Mouse (Mus musculus) heart, postnatal 14 days (tissue): Measurements from ENCODE around the gene Fam83e. TPM values are rescaled to one million over a fixed set of nuclear protein-coding genes. Genes with fewer than 3 reads are reported as not detected.

ENCODE experiments used
- DNase-seq, 2 experiments: peaks; one replicate each; pipeline ENCODE4 v3.0.0; 2021 to 2022
- intact Hi-C: fragments of 180-260 bp; cut with DNase I; formaldehyde crosslinking; loops from one replicate; pipeline ENCODE4 v1.15.1; 2025
- total RNA-seq, 2 experiments: library from RNA; stranded (reverse); gene quantifications; 2 replicates each; pipeline ENCODE4 v1.2.3; 2021

Fam83e gene
- total RNA-seq, 2 experiments from 2014 or later: 0.17 to 0.24 TPM

DNA sequence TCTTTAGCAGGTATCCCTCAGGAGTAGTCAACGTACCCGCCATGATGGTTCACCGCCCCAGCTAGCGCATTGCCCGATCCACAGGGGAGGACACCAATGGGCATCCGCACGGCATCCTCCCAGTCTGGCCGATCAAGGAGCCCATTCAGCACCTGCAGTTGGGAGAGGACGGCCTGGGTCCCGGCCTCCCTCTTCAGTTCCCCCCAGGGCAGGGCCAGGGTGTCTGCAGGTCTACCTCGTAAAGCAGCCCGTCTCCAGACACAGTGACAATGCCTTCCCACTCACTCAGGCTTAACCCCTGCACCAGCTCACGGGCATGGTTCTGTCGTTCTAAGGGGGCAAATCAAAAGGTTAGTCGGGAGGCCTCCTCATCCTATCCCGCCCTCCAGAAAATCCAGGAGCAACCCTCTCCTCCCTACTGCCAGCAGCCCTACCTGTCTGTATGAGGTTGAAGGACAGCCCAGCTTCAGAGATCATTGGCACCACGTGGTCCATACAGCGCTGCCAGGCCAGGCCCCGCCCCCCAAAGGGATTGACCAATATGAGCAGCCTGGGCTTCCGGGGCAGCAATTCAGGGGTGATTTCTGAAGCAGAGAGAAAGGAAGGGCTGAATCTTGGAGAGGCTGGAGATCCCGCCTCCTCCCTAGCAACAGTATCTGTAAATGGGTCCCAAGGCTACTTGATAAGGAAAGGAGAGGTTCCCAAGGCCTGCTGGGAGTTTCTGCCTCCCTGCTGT is 8.8 kb upstream of the Fam83e start:
- DNase-seq: no peak
- intact Hi-C loops: no loop called here

DNA sequence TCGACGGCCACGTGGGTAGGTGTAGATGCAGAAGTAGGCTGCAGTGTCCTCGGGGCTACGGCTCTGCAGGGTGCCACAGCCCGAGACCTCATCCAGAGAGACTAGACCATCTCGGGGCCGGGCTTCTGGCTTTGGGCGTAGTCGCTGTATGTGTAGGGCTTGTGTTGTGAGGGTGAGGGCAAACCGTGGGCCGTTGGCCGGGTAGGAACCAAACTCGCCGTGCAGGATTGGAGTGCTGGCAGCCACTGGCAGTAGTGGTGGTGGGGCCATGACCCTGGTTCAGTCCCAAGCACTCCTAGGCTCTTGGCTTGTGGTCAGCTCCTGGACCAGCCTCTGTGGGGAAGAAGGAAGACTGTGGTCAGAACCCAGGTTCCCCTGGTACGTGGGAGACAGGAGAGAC is 7.6 kb upstream of the Fam83e start:
- DNase-seq: no peak
- intact Hi-C loops: no loop called here

DNA sequence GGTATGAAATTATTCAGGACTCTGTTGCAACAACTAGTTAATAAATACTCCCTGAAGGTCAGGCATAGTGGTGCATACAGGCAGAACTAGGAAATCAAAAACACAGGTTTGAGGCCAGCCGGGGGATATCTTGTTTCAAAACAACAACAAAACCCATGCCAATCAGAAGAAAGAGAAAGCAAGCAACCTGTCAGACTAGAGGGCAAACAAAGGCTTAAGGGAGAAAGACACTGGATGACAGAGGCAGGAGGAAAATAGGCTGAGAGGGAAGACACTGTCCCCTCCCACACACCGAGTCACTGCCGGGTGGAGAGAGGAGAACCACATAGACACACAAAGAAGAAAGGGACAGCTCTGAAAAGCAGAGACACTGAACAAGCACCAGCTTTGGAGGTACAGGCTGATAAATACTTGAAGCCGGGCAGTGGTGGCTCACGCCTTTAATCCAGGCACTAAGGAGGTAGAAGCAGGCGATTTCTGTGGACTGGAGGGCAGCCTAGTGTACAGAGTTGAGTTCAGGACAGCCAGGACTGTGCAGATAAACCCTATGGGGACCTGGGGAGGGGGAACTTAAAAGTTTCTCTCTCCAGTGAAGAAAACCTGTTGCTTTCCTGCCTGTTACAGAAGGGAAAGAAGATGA is 7.0 kb upstream of the Fam83e start:
- intact Hi-C loops: no loop called here
- DNase-seq: no peak

DNA sequence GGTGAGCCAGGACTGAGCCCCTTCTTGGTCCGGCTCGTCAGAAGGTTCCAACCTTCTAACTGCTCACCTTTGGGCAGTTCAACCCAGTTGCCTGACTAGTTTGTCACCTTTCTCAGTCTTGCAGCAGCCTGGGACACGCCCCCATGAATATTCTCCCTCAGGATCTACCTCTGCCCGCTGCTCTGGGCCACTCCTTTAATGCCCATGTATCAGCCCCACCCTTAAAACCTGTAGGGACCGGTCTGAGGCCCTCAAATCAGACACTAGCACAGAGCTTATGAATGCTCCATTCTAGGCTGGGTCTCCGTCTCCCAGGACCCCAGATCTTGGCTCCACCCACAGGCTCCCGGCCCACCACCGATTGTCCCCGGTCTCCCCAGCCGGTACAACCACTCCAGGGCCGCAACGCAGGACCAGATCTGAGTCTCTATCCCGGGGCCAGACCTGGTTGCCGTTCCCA is 6.4 kb upstream of the Fam83e start:
- intact Hi-C loops: no loop called here

DNA sequence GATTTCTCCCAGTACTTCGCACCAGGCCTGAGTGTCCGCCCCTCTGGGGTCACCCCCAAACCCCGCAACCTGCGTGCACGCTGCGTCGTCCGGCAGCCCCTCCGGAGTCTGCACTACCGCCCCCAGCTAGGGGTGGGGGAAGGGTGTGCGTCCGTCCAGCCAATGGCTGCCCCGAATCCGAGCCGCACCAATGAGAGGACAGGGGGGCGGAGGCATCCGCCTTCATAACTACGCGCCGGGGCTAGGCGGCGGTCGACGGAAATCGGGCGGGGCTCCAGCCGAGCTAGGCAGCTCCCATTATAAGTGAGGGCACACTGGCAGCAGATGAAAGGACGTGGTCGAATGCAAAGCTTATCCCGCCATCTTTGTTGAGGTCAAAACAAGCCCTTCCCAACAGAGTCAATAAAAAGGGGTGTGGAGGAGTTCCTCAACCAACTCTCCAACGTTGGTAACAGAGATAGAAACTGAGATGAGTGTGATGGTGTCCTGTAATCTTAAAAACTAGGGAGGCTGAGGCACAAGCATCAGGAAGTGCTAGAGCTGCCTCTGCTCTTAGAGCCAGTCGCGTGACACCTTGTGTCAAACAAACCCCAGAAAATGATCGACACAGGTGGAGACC is 5.8 kb upstream of the Fam83e start, which contains the start of gene Rpl18:
Rpl18 (plus strand) TSS at position 368 of the 619 bp plus-strand sequence.
- peak; percentile 98 for DNase-seq
- intact Hi-C loops: no loop called here

More for the DNA sequence above, 6.4 kb upstream of the Fam83e start:
- no peak for DNase-seq

DNA sequence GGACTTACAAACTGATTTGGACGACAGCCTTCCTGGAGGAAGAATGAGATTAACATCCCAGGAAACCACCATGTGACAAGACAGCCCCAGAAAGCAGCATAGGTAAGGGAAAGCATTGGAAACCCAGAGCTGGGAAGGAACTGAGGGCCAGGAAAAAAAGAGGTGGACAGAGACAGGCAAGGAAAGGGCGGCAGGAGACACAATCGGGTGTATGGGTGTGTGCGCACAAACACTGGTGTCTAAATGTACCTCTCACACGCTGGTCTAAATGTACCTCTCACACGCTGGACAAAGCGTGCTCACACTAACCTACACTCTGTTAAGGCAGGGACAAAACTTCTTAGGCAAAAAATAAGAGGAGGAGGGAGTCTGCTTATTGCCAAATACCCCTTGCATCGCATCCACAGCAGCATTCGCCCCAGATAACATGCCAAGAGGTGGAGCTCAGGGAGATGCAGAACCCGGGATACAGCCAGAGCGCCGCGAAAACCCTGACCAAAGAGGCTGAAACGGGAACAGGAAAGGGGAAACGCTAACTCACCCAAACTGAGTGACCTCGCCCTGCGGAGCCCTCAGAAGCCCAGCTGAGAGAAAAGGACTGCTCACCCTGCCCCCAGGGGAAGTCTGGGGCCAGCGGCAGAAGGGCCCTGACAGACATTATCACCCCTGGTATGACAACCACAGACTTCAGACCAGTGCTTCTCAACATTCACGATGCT is 5.1 kb upstream of the Fam83e start:
- intact Hi-C loops: no loop called here

DNA sequence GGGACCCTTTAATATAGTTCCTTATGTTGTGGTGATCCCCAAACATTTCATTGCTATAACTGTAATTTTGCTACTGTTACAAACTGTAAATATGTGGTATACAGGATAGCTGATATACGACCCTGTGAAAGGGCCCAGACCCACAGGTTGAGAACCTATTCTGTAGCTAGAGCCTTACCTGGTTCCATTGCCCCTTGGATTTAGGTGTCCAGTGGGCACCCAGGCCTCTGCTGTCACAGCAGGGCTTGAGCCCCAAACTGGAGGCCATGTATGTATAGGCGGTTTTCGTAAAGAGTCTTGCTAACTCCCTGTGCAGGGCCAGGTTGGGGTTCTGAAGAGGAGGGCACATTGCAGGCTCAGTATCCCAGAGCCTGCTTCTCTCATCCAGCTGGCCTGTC is 4.6 kb upstream of the Fam83e start:
- no peak for DNase-seq
- intact Hi-C loops: no loop called here

More for the DNA sequence above, 5.1 kb upstream of the Fam83e start:
- no peak for DNase-seq

DNA sequence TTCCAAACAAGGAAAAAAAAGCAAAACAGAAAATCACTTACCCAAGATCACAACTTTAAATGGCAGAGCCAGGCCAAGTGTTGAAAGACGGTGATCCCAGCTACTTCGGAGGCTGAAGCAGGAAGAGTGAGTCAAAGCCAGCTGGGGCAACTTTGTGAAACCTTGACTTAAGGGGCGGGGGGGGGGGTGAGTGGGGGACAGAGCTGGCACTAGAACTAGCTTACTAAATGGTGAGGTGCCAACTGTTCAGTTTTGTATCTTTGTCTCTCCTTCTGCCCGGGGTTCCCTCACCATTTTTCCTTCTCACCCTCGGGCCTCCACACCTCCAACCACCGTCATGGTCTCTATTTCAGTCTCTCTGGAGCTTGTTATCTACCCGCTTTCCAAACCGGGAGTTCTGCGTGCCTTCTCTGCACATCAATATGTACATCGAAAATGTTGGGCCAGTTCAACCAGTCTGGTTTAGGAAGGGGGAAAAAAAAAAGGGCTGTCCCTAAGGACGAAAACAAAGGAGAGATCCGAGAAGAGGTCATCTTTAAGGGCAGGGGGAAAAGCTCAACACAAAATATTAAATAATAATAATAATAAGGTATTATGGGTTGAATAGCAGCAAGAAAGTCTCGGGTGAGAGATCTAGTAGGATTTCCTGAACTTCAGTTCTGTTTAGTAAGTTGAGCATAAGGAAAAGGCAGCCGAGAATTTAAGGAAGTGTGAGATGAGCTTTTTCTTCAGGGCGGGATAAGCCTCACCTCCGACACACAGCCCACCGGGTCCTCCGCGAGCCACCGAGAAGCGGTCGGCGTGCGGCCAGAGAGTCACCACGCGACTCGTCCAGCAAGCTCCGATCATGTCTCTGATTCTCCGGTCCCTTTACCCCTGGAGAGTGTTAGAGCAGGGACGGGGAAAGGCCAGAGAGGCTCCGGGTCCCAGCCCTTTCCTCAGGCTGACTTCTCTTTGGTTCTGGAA is 3.8 kb upstream of the Fam83e start:
- DNase-seq: no peak
- intact Hi-C loops: no loop called here

DNA sequence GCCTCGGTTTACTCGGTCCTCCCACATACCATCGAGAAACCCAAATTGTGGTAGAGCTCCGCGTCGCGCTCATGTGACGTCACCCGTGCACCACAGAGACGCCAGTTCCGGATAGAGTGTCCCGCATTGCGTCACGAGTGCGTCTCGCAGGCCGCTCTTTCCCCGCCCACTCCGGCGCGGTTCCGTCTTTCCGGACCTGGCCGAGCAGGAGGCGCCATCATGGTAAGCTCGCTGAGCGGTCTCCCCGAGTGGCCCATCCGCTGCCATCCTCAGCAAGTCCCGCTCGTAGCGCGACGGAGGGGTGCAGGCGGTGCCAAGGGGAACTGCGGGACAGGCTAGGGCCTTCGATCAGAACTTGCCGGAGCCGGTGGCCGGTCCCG is 3.1 kb upstream of the Fam83e start, which contains the start of gene Sphk2:
Sphk2 (minus strand) TSS at position 85 of the 380 bp plus-strand sequence.
- peak; percentile 98 to 99 for DNase-seq
- intact Hi-C loops: no loop called here

DNA sequence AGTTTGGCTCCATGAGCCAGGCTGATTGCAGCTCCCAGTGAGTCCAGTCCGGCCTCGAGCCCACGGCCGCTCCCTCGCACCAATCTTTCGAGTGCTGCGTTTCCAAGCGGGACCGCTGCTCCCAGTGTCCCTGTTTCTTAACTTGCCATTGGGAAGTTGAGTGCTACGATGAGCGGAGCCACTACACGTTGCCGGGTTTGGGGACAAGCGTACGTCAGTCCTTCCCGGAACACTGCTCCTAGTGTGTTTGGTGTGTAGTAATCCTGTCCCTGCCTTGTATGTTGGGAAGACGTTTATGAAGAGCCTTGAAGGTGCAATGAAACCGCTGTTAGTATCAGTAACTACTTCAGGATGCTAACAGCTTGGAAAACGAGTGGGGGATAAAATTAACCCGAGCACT is 2.7 kb upstream of the Fam83e start:
- no peak for DNase-seq
- intact Hi-C loops: no loop called here

DNA sequence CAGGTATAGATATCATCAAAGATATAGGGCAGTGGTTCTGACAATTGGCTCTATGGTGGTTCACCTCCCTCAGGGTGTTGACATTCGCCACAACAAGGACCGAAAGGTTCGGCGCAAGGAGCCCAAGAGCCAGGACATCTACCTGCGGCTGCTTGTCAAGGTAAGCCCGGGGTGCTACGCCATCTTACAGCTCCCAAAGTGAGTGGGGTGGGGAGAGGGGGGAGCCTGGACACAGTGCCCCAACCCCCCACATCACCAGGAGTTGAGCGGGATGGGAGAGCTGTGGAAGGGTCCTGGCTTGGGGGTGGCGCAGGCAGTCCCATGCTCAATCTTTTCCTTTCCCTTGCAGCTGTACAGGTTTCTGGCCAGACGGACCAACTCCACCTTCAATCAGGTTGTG is 1.8 kb upstream of the Fam83e start:
- no peak for DNase-seq
- intact Hi-C loops: no loop called here

DNA sequence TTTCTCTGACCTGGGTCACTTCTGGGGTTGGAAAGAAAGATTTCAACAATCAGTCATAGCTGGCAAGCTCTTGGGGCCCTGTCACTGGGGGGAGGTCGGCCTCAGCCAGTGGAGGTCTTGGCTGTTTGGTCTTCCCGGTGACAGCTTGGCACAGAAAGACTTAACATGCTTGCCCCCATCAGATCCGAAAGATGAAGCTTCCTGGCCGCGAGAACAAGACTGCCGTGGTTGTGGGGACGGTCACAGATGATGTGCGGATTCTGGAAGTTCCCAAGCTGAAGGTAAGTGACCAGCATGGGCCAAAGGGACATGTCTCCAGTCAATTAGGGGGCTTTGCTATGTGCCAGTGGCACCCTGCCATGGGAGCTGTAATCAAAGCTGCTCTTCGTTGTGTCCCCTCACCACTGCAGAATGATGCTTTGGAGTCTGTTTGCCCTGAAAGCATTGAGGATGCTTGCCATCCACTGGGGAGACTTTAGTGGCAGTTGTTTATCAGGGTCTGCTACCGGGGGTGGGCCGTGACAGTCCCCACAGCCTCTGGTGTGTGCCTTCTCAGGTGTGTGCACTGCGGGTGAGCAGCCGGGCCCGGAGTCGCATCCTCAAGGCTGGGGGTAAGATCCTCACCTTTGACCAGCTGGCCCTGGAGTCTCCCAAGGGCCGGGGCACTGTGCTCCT is 1.1 kb upstream of the Fam83e start:
- intact Hi-C loops: no loop called here
- DNase-seq: no peak

DNA sequence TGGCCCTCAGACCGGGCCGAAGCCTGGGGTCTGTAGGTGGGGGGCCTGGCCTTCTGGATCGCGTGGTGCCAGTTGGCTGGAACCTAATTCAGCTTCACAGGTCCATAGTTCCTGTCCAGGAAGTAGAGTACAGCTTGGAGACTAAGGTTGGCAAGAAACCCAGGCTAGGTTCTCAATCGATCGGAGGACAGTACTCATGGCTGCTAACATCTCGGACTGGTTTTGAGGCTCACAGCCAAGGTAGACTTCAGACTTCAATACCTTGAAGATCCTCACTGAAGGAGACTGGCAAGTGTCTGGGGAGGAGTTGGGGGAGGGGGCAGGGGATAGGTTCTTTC is 191 bp downstream of the Fam83e start:
- DNase-seq: no peak
- intact Hi-C loops: no loop called here

DNA sequence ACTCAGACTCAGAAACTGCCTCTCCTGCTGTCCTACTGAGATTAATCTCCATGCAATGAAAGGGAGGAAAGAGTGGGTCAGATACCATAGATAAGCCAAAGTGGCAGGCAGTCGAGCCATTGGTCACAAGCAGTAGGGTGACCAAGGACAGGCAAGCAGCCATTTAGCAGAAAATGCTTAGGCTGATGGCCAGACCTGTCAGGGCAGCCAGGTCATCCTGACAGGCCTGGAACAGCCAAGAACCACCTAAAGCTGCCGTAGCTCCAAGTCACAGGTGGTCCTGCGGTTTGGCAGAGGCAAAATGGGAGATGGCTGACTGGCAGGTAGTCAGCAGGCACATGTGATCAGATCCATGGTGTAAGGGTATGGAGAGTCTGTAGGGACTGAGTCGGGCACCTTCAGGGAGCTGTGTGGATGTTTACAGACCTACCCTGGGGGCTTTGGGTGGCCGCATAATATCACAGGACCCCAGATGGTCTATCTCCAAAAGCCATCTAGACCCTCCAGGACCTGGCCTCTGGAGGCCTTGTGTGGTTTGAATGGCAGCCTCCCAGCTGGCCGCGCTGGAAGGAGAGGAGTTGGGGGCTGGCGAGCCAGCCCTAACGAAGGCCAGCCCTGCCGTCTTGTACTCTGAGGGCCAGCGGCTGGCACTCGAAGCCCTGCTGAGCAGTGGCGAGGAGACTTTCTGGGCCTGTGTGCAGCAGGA is 783 bp downstream of the Fam83e start:
- intact Hi-C loops: no loop called here
- no peak for DNase-seq

DNA sequence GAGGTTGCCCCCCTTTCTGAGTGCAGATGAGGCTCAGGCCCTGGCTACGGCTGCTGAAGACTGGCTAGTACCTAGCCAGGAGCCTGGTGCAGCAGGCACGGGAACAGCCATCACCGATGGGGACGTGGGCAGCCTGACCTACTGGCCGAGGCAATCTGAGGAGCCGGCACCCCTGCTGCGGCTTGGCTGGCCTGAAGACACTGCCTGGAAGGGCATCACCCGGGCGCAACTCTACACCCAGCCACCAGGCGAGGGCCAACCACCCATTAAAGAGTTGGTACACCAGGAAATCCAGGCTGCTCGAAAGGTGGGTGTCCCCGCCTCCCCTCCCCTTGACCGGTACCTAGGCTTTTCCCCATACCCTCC is 1.3 kb downstream of the Fam83e start:
- intact Hi-C loops: no loop called here

DNA sequence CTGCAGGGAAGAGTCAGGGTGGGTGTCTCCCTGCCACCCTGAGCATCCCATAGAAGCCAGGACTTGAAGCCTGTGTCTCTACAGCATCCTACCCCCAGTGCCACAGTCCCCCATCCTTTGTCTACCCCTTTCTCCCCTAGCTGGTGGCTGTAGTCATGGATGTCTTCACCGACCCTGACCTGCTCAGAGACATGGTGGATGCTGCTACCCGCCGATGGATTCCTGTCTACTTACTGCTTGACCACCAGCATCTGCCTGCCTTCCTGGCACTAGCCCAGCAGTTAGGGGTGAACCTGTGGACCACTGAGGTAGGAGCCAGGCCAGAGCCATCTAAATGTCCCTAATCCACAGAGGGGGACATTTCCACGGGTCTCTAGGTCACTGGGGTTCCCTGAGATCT is 2.3 kb downstream of the Fam83e start:
- DNase-seq: no peak
- intact Hi-C loops: no loop called here

More for the DNA sequence above, 1.3 kb downstream of the Fam83e start:
- no peak for DNase-seq

DNA sequence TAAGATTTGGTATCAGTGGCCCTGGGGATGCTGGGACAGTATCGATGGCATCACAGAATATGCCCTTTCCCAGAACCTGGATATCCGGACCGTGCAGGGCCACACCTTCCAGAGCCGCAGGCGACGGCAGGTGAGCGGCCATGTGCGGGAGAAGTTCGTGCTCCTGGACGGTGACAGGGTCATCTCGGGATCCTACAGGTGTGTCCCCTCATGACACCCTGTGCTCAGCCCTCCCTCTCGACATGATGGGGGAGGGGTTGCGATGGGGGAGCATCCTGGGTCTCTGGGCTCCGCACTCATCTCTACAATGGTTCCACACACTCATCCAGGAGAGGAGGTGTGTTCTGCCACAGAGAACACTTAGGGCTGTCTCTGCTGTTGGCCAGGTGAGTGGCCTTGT is 2.8 kb downstream of the Fam83e start:
- DNase-seq: no peak
- intact Hi-C loops: no loop called here

DNA sequence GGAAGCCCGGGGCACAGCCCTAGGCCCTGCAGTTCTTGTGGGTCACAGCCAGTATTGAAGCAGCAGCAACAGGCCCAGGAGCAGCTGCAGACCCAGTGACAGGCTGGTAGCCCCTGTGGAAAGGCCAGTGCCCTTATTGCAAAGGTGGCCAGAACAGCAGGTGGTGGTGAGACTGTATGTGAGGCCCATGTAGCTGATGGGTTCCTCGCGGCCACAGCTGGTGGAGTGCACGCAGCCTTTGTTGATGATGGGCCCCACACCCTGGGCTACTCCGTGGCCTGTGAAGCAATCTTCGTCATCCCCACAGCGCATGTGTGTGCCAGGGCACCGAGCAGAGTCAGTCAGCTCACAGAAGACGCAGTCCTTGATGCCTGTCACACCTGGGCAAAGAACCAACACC is 4.1 kb downstream of the Fam83e start:
- intact Hi-C loops: no loop called here
- no peak for DNase-seq

DNA sequence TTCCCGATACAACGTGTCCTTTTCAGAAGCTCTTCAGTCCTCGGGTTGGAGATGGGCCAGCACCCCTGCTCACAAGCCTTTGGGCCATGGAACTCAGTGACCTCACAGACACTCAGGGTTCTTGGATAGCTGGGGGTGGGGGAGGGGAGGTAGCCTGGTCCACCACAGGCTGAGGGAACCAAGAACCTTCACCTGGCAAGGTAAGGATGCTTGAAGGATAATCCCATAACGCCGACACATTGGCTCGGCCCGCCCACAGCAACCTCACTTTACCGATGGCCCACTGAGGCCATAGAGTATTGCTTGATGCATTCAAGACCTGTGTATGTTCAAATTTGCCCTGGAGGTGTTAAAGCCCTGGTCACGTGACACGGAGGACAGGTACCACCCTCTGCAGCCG is 4.7 kb downstream of the Fam83e start, which contains the start of gene Spaca4:
Spaca4 (minus strand) TSS at position 101 of the 400 bp plus-strand sequence.
- DNase-seq: no peak
- intact Hi-C loops: no loop called here
